Mouse (Mus musculus) midbrain, embryonic 12.5 days (tissue): Measurements from ENCODE around the gene Zfyve28. TPM values are rescaled to one million over a fixed set of nuclear protein-coding genes. Genes with fewer than 3 reads are reported as not detected.

Experiments used
- ATAC-seq: fragments of 200-750 bp; cut with Nextera tagmentation; 2 replicates; pipeline ENCODE4 v1.8.0; 2017; ENCODE audit warnings: low read depth, moderate TSS enrichment, moderate library complexity; ENCODE audit not compliant: low FRiP score
- H3K27ac ChIP-seq: fragments of 300-500 bp; sonication (generic); replicated peaks from 2 replicates; pipeline ENCODE4 v1.5.1; 2016; ENCODE audit warnings: mild to moderate bottlenecking
- H3K27me3 ChIP-seq: fragments of 300-500 bp; sonication (generic); 2 replicates; pipeline ENCODE4 v1.6.1; 2016; ENCODE audit warnings: mild to moderate bottlenecking
- H3K36me3 ChIP-seq: fragments of 300-500 bp; sonication (generic); 2 replicates; pipeline ENCODE4 v1.6.1; 2016
- H3K4me1 ChIP-seq: fragments of 300-500 bp; sonication (generic); 2 replicates; pipeline ENCODE4 v1.6.1; 2016
- H3K4me2 ChIP-seq: fragments of 300-500 bp; sonication (generic); replicated peaks from 2 replicates; pipeline ENCODE4 v1.6.1; 2016; ENCODE audit warnings: mild to moderate bottlenecking, moderate library complexity
- H3K4me3 ChIP-seq: fragments of 300-500 bp; sonication (generic); 2 replicates; pipeline ENCODE4 v1.5.1; 2016; ENCODE audit warnings: mild to moderate bottlenecking
- H3K9ac ChIP-seq: fragments of 300-500 bp; sonication (generic); replicated peaks from 2 replicates; pipeline ENCODE4 v1.6.1; 2016; ENCODE audit warnings: mild to moderate bottlenecking, moderate library complexity
- H3K9me3 ChIP-seq: fragments of 300-500 bp; sonication (generic); 2 replicates; pipeline ENCODE4 v1.6.1; 2016; ENCODE audit warnings: mild to moderate bottlenecking
- WGBS: fragments of 180-500 bp; shearing (Covaris S2); methylation state at CpG from one replicate; pipeline ENCODE4 v1.1.7; 2016; 5-methylcytosine and 5-hydroxymethylcytosine counted together
- polyA plus RNA-seq: library from polyadenylated mRNA; unstranded; fragments of >200 nt; fragmentation: Nextera tagmentation; extraction: Ambion mirVana; gene quantifications from 2 replicates; pipeline ENCODE4 v1.2.1, GENCODE M21; 2016

The Zfyve28 gene
- polyA plus RNA-seq, 1 experiment from 2014 or later = 1.9 TPM

DNA sequence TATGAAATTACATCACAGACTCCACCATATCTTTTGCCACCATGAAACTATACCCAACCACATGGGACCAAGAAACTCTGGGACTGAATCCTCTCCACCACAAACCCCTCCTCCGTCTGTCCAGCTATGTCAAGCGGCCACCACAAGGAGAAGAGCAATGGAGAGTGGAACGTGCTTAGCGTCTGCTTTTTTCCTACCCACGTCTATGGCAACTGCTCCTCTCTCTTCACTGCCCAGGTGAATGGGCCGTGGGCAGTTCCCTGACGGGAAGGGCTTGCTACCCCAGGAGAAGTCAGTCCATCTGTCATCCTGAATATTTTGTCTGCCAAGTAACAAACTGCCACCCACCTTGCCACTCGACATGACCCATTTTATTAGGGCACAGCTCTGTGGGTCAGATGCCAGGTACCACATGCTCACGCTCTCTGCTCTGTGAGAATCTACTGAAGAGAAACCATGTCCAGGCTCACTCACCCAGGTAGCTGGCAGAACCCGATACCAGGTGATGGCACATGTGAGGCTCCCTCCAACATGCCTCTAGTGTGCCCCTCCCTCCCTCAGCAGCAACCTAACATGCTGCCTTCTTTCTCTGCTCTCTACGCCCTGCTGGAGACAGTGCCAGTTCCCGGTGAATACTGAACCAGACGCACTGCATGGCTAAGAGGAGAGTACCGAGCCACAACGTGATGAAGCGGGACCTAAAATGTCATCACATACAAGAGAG lies 18.9 kb downstream of the Zfyve28 start:
- H3K4me2 ChIP-seq = no peak overlapping the region
- no peak overlapping the region for H3K27ac ChIP-seq
- no peaks in the 10 kb centered on the region for H3K36me3 ChIP-seq
- no peaks in the 10 kb centered on the region for H3K9me3 ChIP-seq
- no peak for ATAC-seq
- no peaks in the 10 kb centered on the region for H3K4me1 ChIP-seq
- no peak overlapping the region for H3K9ac ChIP-seq
- H3K27me3 ChIP-seq = no peaks in the 10 kb centered on the region
- 88% methylated on average over 16 of the region's 16 CpGs for WGBS
- H3K4me3 ChIP-seq = no peak overlapping the region

DNA sequence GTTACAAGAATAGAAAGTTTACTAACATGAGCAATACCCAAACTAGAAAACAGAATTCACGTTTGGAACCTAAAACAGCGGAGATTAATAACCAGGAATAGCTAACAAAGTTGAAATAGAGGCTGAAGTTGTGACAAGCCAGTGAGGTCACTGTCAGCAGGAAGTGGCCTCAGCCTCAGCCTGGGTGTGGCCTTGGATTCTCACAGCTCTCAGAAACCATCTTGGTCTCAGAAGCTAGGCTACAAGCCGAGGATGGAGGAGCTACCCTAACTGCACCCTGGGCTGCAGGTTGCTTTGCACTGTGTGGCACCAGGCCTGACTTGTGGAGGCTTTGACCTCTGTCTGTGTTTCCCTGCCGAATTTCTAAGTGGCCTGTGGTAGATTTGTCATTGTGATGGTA lies 22.2 kb downstream of the Zfyve28 start:
- no peaks in the 10 kb centered on the region for H3K9me3 ChIP-seq
- H3K36me3 ChIP-seq = no peaks in the 10 kb centered on the region
- H3K27ac ChIP-seq = no peak overlapping the region
- H3K4me2 ChIP-seq = no peak overlapping the region
- H3K4me1 ChIP-seq = no peaks in the 10 kb centered on the region
- ATAC-seq = no peak
- H3K9ac ChIP-seq = no peak overlapping the region
- no peaks in the 10 kb centered on the region for H3K27me3 ChIP-seq
- WGBS = 75% methylated on average over 4 of the region's 4 CpGs
- no peak overlapping the region for H3K4me3 ChIP-seq

DNA sequence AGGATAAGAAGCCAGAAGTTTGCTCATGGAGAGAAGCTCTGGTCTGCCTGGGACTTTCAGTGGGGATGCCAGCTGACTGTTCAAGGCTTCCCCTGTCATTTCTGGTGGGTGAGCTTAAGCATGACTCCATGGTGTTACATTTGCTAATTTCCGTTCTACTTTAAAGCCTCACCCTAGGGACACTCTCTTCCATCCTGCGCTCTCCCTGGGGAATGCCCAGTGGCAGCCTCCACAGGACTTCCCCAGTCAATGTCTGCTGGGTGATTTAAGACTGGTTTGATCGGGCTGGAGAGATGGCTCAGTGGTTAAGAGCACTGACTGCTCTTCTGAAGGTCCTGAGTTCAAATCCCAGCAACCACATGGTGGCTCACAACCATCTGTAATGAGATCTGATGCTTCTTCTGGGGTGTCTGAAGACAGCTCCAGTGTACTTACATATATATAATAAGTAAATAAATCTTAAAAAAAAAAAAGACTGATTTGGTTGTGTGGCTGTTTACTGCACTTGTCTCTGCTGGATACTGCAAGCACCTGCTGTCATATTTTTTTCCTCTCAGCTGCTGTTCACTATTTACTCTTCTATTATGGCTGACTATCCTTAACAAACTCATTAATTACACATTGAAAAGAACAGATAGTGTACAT lies 29.0 kb downstream of the Zfyve28 start:
- 66% methylated on average over 3 of the region's 3 CpGs for WGBS
- ATAC-seq = no peak
- no peaks in the 10 kb centered on the region for H3K4me1 ChIP-seq
- no peaks in the 10 kb centered on the region for H3K9me3 ChIP-seq
- H3K27me3 ChIP-seq = no peaks in the 10 kb centered on the region
- H3K36me3 ChIP-seq = no peaks in the 10 kb centered on the region
- no peak overlapping the region for H3K4me2 ChIP-seq
- H3K9ac ChIP-seq = no peak overlapping the region
- H3K4me3 ChIP-seq = no peak overlapping the region
- H3K27ac ChIP-seq = no peak overlapping the region

DNA sequence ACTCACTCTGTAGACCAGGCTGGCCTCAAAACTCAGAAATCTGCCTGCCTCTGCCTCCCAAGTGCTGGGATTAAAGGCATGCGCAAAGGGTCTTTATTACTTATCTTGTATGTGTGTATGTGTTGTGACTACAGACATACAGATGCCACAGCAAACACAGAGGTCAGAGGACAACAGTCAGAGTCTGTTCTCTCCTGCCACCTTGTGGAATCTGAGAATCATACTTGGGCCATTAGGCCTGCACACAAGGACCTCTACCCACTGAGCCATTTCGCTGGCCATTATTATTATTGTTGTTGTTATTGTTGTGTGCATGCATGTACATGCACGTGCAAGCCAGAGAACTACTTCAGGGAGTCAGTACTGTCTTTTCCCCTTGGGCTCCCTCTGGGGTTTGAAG lies 33.1 kb downstream of the Zfyve28 start:
- Histone ChIP-seq H3K4me3 (no peak overlapping the region), H3K9me3 (no peaks in the 10 kb centered on the region), H3K4me2 (no peak overlapping the region), H3K36me3 (no peaks in the 10 kb centered on the region), H3K27ac (no peak overlapping the region), H3K27me3 (no peaks in the 10 kb centered on the region), H3K9ac (no peak overlapping the region), H3K4me1 (peaks cover 27% of the 10 kb centered on the region)
- no peak for ATAC-seq
- 84% methylated on average over 3 of the region's 3 CpGs for WGBS

DNA sequence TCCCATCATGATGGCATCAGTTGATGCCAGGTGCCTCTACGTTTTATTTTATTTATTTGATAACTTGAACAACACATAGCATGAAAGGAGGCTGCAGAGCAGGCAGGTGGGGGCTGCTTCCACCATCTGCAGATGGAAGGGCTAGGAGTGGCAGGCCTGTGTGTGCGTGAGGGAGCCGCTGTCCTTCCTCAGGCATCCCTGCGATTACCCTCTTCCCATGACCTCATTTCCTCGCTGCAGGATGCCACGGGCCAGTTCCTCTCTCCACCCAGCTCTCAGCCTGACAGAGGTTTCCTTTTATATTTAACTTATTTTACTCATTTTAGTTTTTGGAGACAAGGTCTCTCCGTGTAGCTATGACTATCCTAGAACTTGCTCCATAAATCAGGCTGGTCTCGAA lies 33.9 kb downstream of the Zfyve28 start:
- no peak overlapping the region for H3K4me2 ChIP-seq
- no peaks in the 10 kb centered on the region for H3K27me3 ChIP-seq
- no peak overlapping the region for H3K27ac ChIP-seq
- no peaks in the 10 kb centered on the region for H3K9me3 ChIP-seq
- peaks cover 33% of the 10 kb centered on the region for H3K4me1 ChIP-seq
- H3K4me3 ChIP-seq = no peak overlapping the region
- no peaks in the 10 kb centered on the region for H3K36me3 ChIP-seq
- ATAC-seq = no peak
- WGBS = 82% methylated on average over 8 of the region's 8 CpGs
- H3K9ac ChIP-seq = no peak overlapping the region

DNA sequence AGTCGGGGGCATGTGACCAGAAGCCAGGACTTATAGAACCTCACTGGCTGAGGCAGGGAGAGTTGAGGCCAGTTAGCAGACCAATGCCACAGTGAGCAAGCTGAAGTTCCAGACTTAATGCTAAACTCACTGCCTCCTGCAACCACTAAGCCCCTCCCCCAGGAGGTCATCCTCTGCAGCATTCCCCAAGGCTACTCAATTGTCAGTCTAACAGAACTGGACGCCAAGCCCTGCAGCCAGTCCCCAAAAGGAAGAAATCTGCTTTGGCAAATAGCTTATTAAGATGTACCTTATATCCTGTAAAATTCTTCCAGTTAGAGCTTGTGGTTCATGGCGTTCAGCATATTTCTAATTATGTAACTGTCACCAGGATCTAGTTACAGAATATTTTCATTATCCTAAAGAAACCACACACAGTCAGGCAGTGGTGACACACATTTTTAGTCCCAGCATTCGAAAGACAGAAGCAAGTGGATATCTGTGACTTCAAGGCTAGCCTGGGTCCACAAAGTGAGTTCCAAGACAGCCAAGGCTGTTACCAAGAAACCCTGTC lies 35.2 kb downstream of the Zfyve28 start:
- Histone ChIP-seq H3K4me2 (no peak overlapping the region), H3K4me1 (peaks cover 33% of the 10 kb centered on the region), H3K27me3 (no peaks in the 10 kb centered on the region), H3K9ac (no peak overlapping the region), H3K4me3 (no peak overlapping the region), H3K36me3 (no peaks in the 10 kb centered on the region), H3K27ac (peak overlapping the region; percentile 52; the same call in 1 of the 2 replicates), H3K9me3 (no peaks in the 10 kb centered on the region)
- 47% methylated on average over 4 of the region's 4 CpGs for WGBS
- ATAC-seq = no peak

DNA sequence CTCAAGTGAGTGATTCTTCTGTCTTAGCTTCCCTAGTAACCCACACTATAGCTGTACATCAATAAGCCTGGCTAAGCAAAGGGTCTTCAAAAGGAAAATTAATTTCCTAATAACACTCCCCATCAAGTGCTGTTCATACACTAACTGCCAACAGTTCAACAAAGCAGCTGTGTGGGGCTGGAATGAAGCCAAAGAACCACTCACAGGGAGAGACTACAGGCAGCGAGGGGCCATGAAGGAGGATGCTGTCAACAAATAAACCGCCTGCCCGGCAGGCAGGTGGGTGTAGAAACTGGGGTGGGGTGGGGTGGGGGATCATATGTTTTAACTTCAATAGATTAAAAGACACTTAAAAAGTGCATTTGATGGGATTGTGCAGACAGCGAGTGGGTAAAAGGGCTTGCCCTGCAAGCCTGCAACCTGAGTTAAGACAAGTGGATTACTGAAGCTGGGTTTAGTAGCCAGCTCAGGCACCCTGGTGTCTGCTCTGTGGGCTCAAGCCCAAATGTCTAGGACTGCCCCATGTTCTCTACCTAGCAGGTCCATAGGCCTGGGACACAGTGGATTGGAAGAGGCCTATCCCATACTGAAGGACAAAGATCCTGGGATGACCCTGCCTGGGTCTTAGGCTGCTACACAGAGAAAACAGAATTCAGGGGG lies 35.8 kb downstream of the Zfyve28 start:
- no peak overlapping the region for H3K4me3 ChIP-seq
- no peaks in the 10 kb centered on the region for H3K27me3 ChIP-seq
- H3K27ac ChIP-seq = peak overlapping the region; percentile 52
- no peak overlapping the region for H3K4me2 ChIP-seq
- 0 out of 2 replicates have a peak, but pooled peaks have one; percentile 30 for ATAC-seq
- WGBS = 40% methylated on average over 4 of the region's 4 CpGs
- no peak overlapping the region for H3K9ac ChIP-seq
- peaks cover 33% of the 10 kb centered on the region for H3K4me1 ChIP-seq
- no peaks in the 10 kb centered on the region for H3K36me3 ChIP-seq
- H3K9me3 ChIP-seq = no peaks in the 10 kb centered on the region

DNA sequence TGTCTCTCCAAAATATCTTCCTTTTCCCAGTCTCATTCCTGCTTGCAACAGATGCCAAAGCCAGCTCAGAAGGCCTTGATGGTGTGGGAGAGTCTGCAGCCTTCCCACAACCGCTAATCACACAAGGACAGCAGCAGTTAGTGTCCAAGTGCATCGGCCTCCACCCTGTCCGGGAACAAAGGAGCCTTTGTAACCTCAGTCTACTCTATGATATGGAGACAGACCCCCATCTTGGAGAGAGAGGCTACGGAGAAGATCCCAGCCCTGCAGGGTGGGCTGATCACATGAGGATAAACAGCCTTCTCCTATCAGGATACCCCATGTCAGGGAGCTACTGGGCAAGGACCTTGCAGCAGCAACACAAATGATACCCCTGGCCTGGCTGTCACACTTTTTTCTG lies 36.5 kb downstream of the Zfyve28 start:
- no peaks in the 10 kb centered on the region for H3K36me3 ChIP-seq
- no peaks in the 10 kb centered on the region for H3K27me3 ChIP-seq
- H3K9me3 ChIP-seq = no peaks in the 10 kb centered on the region
- no peak for ATAC-seq
- no peak overlapping the region for H3K4me2 ChIP-seq
- H3K9ac ChIP-seq = no peak overlapping the region
- H3K4me1 ChIP-seq = peaks cover 33% of the 10 kb centered on the region
- H3K27ac ChIP-seq = peak overlapping the region; percentile 52
- WGBS = 47% methylated on average over 4 of the region's 4 CpGs
- H3K4me3 ChIP-seq = no peak overlapping the region

DNA sequence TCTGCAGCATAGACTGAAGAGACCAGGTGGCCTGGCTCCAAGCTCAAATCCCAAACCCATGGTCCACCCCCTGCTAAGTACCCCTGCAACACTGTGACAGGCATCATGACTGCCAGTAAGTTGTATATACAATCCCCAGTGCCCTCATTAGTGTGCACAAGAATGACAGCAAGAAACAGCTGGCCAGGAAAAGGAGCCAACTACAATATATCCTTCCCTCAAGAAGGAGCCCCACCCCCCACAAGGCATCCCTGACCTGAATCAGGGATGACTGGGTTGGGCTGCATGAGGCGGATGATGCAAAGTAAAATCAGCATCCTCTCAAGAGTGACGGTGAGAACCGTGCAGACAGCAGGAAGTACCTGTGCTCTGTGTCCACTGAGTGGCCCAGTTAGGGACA lies 38.2 kb downstream of the Zfyve28 start:
- no peaks in the 10 kb centered on the region for H3K9me3 ChIP-seq
- H3K4me3 ChIP-seq = no peak overlapping the region
- no peak overlapping the region for H3K9ac ChIP-seq
- H3K4me2 ChIP-seq = no peak overlapping the region
- no peaks in the 10 kb centered on the region for H3K27me3 ChIP-seq
- peaks cover 33% of the 10 kb centered on the region for H3K4me1 ChIP-seq
- H3K36me3 ChIP-seq = no peaks in the 10 kb centered on the region
- 79% methylated on average over 3 of the region's 3 CpGs for WGBS
- no peak overlapping the region for H3K27ac ChIP-seq
- no peak for ATAC-seq

DNA sequence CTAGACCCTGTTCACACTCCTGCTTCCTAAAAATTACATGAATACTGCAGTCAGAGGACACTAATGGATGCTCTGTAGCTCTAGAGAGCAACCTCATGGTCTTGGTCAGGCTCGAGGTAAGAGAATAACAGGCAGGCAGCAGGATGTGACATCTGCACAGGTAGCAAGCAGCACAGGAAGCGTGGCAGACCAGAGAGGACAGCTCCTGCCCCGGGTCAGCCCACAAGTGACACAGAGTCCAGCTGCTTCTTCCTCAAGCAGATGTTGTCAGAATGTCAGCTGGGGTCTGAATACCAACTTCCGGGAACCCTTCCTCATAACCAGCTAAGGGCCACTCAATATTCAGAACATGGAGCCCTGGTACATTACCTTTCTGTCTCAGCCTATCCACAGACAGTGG lies 39.1 kb downstream of the Zfyve28 start:
- Histone ChIP-seq H3K4me3 (no peak overlapping the region), H3K36me3 (no peaks in the 10 kb centered on the region), H3K27me3 (no peaks in the 10 kb centered on the region), H3K27ac (no peak overlapping the region), H3K9ac (no peak overlapping the region), H3K4me2 (no peak overlapping the region), H3K9me3 (no peaks in the 10 kb centered on the region), H3K4me1 (peaks cover 33% of the 10 kb centered on the region)
- no peak for ATAC-seq
- WGBS = 89% methylated on average over 4 of the region's 4 CpGs

DNA sequence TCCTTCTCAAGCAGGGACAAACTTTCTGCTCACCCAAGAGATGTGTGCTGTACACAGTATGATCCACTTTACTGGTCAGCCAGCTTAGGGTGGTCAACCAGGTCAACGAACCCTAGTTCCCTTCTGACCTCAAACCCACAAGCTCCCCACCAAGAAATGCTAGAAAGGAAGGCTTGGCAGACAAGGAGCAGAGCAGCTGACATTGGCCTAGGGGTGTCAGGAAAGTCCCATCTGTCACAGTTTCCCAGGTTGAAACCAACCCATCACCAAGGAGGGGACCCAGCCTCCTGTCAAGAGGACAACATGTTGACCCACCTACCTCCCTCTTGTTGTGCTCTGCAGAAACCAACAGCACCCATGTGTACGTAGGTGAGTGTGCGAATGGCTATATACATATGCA lies 41.8 kb downstream of the Zfyve28 start:
- Histone ChIP-seq H3K4me3 (no peak overlapping the region), H3K4me1 (peaks cover 27% of the 10 kb centered on the region), H3K9ac (no peak overlapping the region), H3K27ac (no peak overlapping the region), H3K36me3 (no peaks in the 10 kb centered on the region), H3K4me2 (no peak overlapping the region), H3K27me3 (no peaks in the 10 kb centered on the region), H3K9me3 (no peaks in the 10 kb centered on the region)
- no peak for ATAC-seq
- 97% methylated on average over 3 of the region's 3 CpGs for WGBS

DNA sequence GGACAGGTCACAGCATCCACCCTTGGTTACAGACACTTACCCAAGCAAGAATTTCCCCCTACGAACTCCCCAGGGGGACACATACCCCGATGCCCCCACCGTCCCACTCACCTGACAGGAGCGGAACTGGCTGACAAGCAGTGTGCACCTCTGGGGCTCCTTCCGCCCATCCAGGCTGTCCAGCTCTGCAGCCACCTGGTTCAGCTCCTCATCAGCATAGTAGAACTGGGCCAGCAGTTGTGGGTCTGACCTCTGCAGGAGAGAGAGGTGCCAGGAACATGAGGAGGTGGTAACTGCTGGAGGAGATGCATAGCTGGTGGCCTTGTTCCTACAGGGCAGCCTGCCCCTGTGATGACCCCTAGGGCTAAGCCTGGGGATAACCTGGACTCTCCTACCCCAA lies 45.2 kb downstream of the Zfyve28 start:
- no peaks in the 10 kb centered on the region for H3K9me3 ChIP-seq
- H3K27me3 ChIP-seq = no peaks in the 10 kb centered on the region
- peaks cover 13% of the 10 kb centered on the region for H3K4me1 ChIP-seq
- ATAC-seq = no peak
- H3K36me3 ChIP-seq = no peaks in the 10 kb centered on the region
- WGBS = 85% methylated on average over 5 of the region's 5 CpGs
- H3K4me2 ChIP-seq = no peak overlapping the region
- H3K4me3 ChIP-seq = no peak overlapping the region
- H3K9ac ChIP-seq = no peak overlapping the region
- no peak overlapping the region for H3K27ac ChIP-seq
